Mouse (Mus musculus): Measurements from ENCODE around the gene F13a1. TPM values are rescaled to one million over a fixed set of nuclear protein-coding genes. Genes with fewer than 3 reads are reported as not detected.

F13a1 gene
- total and polyA plus RNA-seq, 2 experiments from 2014 or later: 11.4 to 12.9 TPM

- ATAC-seq (no peak), DNase-seq (ENCODE audit: low spot score) (no peak)
- H3K27ac ChIP-seq: no peak overlapping the region
- no peaks in the 10 kb centered on the region for H3K36me3 ChIP-seq (ENCODE audit: insufficient read depth, low read length)
- no peak overlapping the region for H3K4me2 ChIP-seq (ENCODE audit: low read depth, low read length)
- H3K9me3 ChIP-seq (ENCODE audit: low read length): no peaks in the 10 kb centered on the region
- WGBS: 87% methylated on average over 5 of the region's 5 CpGs
- H3K4me1 ChIP-seq (ENCODE audit: insufficient read depth, low read length): no peaks in the 10 kb centered on the region
- H3K4me3 ChIP-seq (ENCODE audit: low read length): no peak overlapping the region
- TF ChIP-seq CTCF (IDR thresholded peaks at IDR 0.05; ENCODE audit: low read depth): no peak
- no peak overlapping the region for H3K9ac ChIP-seq (replicated peaks; ENCODE audit: low read length)
- no peaks in the 10 kb centered on the region for H3K27me3 ChIP-seq (ENCODE audit: insufficient read depth, low read length)
Measured at GRCm38 (mm10) chr13:37010771-37011170, 39.3 kb downstream of the F13a1 start.

- Histone ChIP-seq H3K27me3 (ENCODE audit: insufficient read depth, low read length) (no peaks in the 10 kb centered on the region), H3K4me2 (ENCODE audit: low read depth, low read length) (no peak overlapping the region), H3K9ac (replicated peaks; ENCODE audit: low read length) (no peak overlapping the region), H3K4me1 (ENCODE audit: insufficient read depth, low read length) (no peaks in the 10 kb centered on the region), H3K36me3 (ENCODE audit: insufficient read depth, low read length) (no peaks in the 10 kb centered on the region), H3K9me3 (ENCODE audit: low read length) (no peaks in the 10 kb centered on the region), H3K4me3 (ENCODE audit: low read length) (no peak overlapping the region), H3K27ac (no peak overlapping the region)
- no peak for TF ChIP-seq CTCF (IDR thresholded peaks at IDR 0.05; ENCODE audit: low read depth)
- ATAC-seq (no peak), DNase-seq (ENCODE audit: low spot score) (no peak)
Measured at GRCm38 (mm10) chr13:37006224-37006623, 43.8 kb downstream of the F13a1 start.

GRCm38 (mm10) chr13:36999210-36999705, 50.8 kb downstream of the F13a1 start:
- H3K27ac ChIP-seq: no peak overlapping the region
- no peak overlapping the region for H3K4me3 ChIP-seq (ENCODE audit: low read length)
- H3K9ac ChIP-seq (replicated peaks; ENCODE audit: low read length): no peak overlapping the region
- no peak for DNase-seq (ENCODE audit: low spot score)
- ATAC-seq: no peak
- WGBS: 81% methylated on average over 6 of the region's 6 CpGs
- TF ChIP-seq CTCF (IDR thresholded peaks at IDR 0.05; ENCODE audit: low read depth): no peak
- H3K36me3 ChIP-seq (ENCODE audit: insufficient read depth, low read length): no peaks in the 10 kb centered on the region
- H3K4me1 ChIP-seq (ENCODE audit: insufficient read depth, low read length): no peaks in the 10 kb centered on the region
- H3K9me3 ChIP-seq (ENCODE audit: low read length): no peaks in the 10 kb centered on the region
- no peak overlapping the region for H3K4me2 ChIP-seq (ENCODE audit: low read depth, low read length)
- H3K27me3 ChIP-seq (ENCODE audit: insufficient read depth, low read length): no peaks in the 10 kb centered on the region

- Histone ChIP-seq H3K36me3 (ENCODE audit: insufficient read depth, low read length) (no peaks in the 10 kb centered on the region), H3K4me1 (ENCODE audit: insufficient read depth, low read length) (no peaks in the 10 kb centered on the region), H3K9me3 (ENCODE audit: low read length) (no peaks in the 10 kb centered on the region), H3K27ac (no peak overlapping the region), H3K27me3 (ENCODE audit: insufficient read depth, low read length) (no peaks in the 10 kb centered on the region), H3K4me3 (ENCODE audit: low read length) (no peak overlapping the region), H3K9ac (replicated peaks; ENCODE audit: low read length) (no peak overlapping the region), H3K4me2 (ENCODE audit: low read depth, low read length) (no peak overlapping the region)
- no peak for ATAC-seq
- no peak for TF ChIP-seq CTCF (IDR thresholded peaks at IDR 0.05; ENCODE audit: low read depth)
- WGBS: 89% methylated on average over 5 of the region's 5 CpGs
- DNase-seq (ENCODE audit: low spot score): no peak
Measured at GRCm38 (mm10) chr13:36993593-36993992, 56.5 kb downstream of the F13a1 start.

GRCm38 (mm10) chr13:36988392-36988791, 61.7 kb downstream of the F13a1 start:
- 73% methylated on average over 4 of the region's 4 CpGs for WGBS
- no peak overlapping the region for H3K9ac ChIP-seq (replicated peaks; ENCODE audit: low read length)
- no peak overlapping the region for H3K4me3 ChIP-seq (ENCODE audit: low read length)
- no peaks in the 10 kb centered on the region for H3K4me1 ChIP-seq (ENCODE audit: insufficient read depth, low read length)
- H3K27me3 ChIP-seq (ENCODE audit: insufficient read depth, low read length): no peaks in the 10 kb centered on the region
- no peak for ATAC-seq
- no peaks in the 10 kb centered on the region for H3K9me3 ChIP-seq (ENCODE audit: low read length)
- no peak for DNase-seq (ENCODE audit: low spot score)
- no peak for TF ChIP-seq CTCF (IDR thresholded peaks at IDR 0.05; ENCODE audit: low read depth)
- no peak overlapping the region for H3K27ac ChIP-seq
- H3K36me3 ChIP-seq (ENCODE audit: insufficient read depth, low read length): no peaks in the 10 kb centered on the region
- no peak overlapping the region for H3K4me2 ChIP-seq (ENCODE audit: low read depth, low read length)

GRCm38 (mm10) chr13:36973016-36973415, 77.0 kb downstream of the F13a1 start:
- WGBS: 80% methylated on average over 2 of the region's 2 CpGs

GRCm38 (mm10) chr13:36972226-36972625, 77.8 kb downstream of the F13a1 start:
- TF ChIP-seq CTCF (IDR thresholded peaks at IDR 0.05; ENCODE audit: low read depth): no peak
- ATAC-seq (no peak), DNase-seq (ENCODE audit: low spot score) (no peak)
- Histone ChIP-seq H3K4me1 (ENCODE audit: insufficient read depth, low read length) (no peaks in the 10 kb centered on the region), H3K4me3 (ENCODE audit: low read length) (no peak overlapping the region), H3K9ac (replicated peaks; ENCODE audit: low read length) (no peak overlapping the region), H3K36me3 (ENCODE audit: insufficient read depth, low read length) (no peaks in the 10 kb centered on the region), H3K4me2 (ENCODE audit: low read depth, low read length) (no peak overlapping the region), H3K27ac (no peak overlapping the region), H3K9me3 (ENCODE audit: low read length) (no peaks in the 10 kb centered on the region), H3K27me3 (ENCODE audit: insufficient read depth, low read length) (no peaks in the 10 kb centered on the region)
- 50% methylated on average over 3 of the region's 3 CpGs for WGBS

More at GRCm38 (mm10) chr13:36973016-36973415, 77.0 kb downstream of the F13a1 start:
- DNase-seq (ENCODE audit: low spot score) (no peak), ATAC-seq (no peak)
- H3K4me1 ChIP-seq (ENCODE audit: insufficient read depth, low read length): no peaks in the 10 kb centered on the region
- H3K4me3 ChIP-seq (ENCODE audit: low read length): no peak overlapping the region
- no peaks in the 10 kb centered on the region for H3K27me3 ChIP-seq (ENCODE audit: insufficient read depth, low read length)
- H3K9ac ChIP-seq (replicated peaks; ENCODE audit: low read length): no peak overlapping the region
- H3K27ac ChIP-seq: no peak overlapping the region
- H3K4me2 ChIP-seq (ENCODE audit: low read depth, low read length): no peak overlapping the region
- H3K9me3 ChIP-seq (ENCODE audit: low read length): no peaks in the 10 kb centered on the region
- no peaks in the 10 kb centered on the region for H3K36me3 ChIP-seq (ENCODE audit: insufficient read depth, low read length)
- TF ChIP-seq CTCF (IDR thresholded peaks at IDR 0.05; ENCODE audit: low read depth): no peak
